Mouse (Mus musculus) C2C12 (cell line): Measurements from ENCODE around the gene Vac14.

ENCODE experiments used
- CTCF ChIP-seq: IDR thresholded peaks from one replicate; pipeline ENCODE4 v1.5.1; 2011; ENCODE audit not compliant: control insufficient read depth, insufficient read depth, insufficient read length
- FOSL1 ChIP-seq: IDR thresholded peaks from one replicate; pipeline ENCODE4 v1.8.0; 2011; ENCODE audit warnings: mild to moderate bottlenecking, low read length; ENCODE audit not compliant: poor library complexity, insufficient read depth, severe bottlenecking
- MAX ChIP-seq: IDR thresholded peaks from one replicate; pipeline ENCODE4 v1.6.1; 2011; ENCODE audit warnings: mild to moderate bottlenecking, control low read depth
- MYOD1 ChIP-seq: IDR thresholded peaks from one replicate; pipeline ENCODE4 v1.6.1; 2011; ENCODE audit warnings: low read depth; ENCODE audit not compliant: control insufficient read depth, insufficient read length
- MYOG ChIP-seq: IDR thresholded peaks from one replicate; pipeline ENCODE4 v1.6.1; 2011; ENCODE audit not compliant: control insufficient read depth, insufficient read length; ENCODE audit errors: extremely low read depth
- USF1 ChIP-seq: IDR thresholded peaks from one replicate; pipeline ENCODE4 v1.6.1; 2011; ENCODE audit warnings: low read depth, mild to moderate bottlenecking, control low read depth, moderate library complexity

GRCm38 (mm10) chr8:110646064-110646463 is 27.7 kb downstream of the Vac14 start:
- peak; percentile 92 for TF ChIP-seq CTCF
- no peak for TF ChIP-seq USF1
- TF ChIP-seq MYOD1: no peak
- no peak for TF ChIP-seq MYOG
- no peak for TF ChIP-seq MAX
- TF ChIP-seq FOSL1: no peak
